Mouse (Mus musculus): Measurements from ENCODE around the gene Gm45213. TPM values are rescaled to one million over a fixed set of nuclear protein-coding genes. Genes with fewer than 3 reads are reported as not detected.
"Not testable (repeated sequence)": the region's sequence is repeated elsewhere in the genome, so short reads cannot be mapped to it uniquely, and the experiment has no call there.

Gene Gm45213
- total RNA-seq, 2 experiments from 2014 or later, result not detected

- DNase-seq (ENCODE audit: low spot score in 2 of 2), result no peak
Measured at GRCm38 (mm10) chr7:66048446-66049230, 5.2 kb downstream of the Gm45213 start.

- DNase-seq (ENCODE audit: low spot score in 2 of 2), result no peak
Measured at GRCm38 (mm10) chr7:66053946-66054483, 10.6 kb downstream of the Gm45213 start.

GRCm38 (mm10) chr7:66055356-66055755 lies 12.0 kb downstream of the Gm45213 start:
- DNase-seq (ENCODE audit: low spot score in 2 of 2), result not testable (repeated sequence)

DNA sequence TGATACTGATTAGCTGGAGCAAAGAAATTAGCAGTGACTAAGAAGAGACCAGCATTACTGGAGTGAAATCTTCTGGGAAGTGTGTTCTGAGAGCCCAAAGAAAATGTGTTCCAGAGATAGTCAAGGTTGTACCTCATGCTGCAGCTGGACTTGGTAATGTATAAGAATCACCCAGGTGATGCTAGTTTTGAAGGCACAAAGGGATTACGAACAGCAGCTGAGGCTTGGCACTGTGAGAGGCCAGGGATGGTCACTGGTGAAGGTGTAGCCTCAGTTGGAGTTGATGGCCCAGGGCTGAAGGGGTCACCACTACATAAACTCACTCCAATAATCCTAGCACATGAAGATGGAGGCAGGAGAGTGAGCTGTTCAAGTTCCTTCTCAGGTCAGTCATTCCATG lies 15.3 kb downstream of the Gm45213 start, which contains the start of gene Snrpa1:
Gene Snrpa1, plus strand, starts transcription at position 301 of the 400 bp plus-strand sequence.
- no peak for DNase-seq (ENCODE audit: low spot score in 2 of 2)

DNA sequence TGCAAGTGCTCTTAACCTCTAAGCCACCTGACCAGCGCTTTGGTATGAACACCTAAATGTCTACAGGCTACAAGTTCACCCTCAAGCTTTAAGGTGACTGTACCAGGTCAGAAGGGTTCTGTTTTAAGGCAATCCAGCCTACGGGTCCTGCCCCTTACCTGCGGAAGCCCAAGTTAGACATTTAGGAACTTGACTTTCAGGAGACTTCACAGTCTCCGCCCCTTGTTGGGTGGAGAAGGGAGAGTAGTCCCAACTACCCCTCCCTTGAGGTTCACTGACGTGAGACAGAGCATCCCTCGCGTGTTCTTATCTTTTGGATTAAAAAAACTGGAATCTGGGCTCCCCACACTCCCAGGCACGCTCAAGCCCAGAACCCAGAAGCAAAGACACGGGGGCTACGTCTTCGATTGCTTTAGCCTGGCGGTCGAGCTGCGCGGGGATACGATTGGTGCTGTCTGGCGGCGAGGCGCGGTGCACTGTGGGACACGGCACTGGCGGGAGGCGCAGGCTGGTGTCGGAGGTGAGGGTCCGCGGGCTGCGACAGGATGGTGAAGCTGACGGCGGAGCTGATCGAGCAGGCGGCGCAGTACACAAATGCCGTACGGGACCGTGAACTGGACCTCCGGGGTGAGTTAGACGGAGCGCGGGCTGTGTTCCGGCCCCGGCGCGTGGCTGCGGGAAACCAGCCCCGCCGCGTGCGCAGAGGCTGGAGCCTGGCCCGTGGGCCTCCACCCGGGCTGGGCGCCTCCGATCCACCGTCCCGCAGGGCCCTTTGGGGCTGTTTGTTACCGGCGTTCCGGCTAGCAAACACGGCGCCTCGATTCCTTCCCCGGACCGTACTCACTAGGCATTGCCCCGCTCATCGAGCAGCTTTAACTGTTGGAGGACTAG lies 16.9 kb downstream of the Gm45213 start:
- DNase-seq (ENCODE audit: low spot score in 2 of 2), result peak; percentile 87 to 94

DNA sequence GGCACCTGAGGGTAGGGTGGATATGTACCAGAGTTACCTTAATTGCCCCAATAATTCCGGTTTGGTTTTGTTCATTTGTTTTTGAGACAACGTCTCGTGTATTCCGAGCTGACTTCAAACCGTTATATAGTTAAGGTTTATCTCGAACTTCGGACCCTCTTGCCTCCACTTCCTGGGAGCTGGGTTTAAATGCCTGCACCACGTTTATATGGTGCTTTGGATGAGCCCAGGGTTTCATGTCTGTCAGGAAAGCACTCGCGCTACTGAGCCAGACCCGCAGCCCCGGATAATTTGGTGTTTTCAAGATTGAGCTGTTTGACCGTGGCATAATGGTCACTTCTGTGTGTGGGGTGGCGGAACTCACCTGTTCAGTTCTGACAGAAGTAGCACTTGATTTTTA lies 17.7 kb downstream of the Gm45213 start:
- no peak for DNase-seq (ENCODE audit: low spot score in 2 of 2)

DNA sequence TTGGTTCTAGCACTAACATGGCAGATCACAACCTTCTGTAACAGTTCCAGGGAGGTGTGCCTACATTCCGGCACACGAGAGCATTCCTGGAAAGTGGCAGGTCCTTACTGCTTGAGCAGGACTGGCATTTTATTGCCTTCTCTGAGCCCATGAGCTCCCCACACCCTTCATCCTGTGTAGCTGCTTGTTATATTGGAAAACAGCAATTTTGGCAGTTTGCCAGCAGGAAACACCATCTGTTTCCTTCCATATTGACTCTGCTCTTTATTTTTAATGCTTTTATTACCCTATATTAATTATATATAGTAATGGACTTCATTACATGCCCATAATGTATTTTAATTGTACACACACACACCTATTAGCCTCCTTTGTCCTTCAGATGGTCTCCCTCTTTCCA lies 33.0 kb downstream of the Gm45213 start:
- DNase-seq (ENCODE audit: low spot score in 2 of 2), result peak in 1 of 2 experiments; percentile 32

DNA sequence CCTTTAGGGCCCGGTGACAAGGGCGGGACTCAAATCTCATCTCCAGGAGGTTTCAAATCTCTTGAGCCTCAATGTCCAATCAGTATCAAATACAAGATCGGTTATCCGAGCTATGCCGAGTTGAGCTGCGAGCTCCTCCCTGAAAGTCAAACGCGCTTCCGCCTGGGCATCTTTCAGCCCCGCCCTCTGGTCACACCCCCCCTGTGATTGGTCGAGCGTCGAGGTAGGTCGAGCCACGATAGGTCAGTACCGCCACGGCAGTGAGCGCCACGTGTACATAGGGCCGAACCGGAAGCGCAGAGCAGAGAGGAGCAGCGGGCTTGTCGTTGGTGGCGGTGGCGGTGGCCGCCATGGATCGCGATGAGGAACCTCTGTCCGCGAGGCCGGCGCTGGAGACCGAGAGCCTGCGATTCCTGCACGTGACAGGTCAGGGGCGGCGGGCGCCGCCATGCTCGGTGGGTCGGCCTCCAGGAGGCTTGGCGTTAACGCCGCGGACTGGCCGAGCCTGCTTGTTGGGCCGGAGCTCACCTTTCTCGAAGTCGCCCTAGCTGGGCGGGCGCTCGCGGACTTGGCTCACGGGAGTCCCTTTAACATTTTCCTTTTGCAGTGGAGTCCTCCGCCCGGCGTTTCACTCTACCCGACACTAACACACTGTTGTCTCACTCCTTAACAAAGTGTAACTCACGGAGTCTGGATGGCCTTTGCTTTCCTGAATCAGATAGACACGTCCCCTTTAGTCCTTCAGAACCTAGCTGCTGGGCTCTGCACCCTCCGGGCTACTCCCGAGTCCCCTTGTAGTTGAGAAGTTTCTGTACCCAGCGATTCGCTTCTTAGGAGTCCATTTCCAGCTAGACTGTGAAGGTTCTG lies 36.2 kb downstream of the Gm45213 start, which contains the start of gene Selenos:
Gene Selenos, plus strand, starts transcription at position 286 of the 867 bp plus-strand sequence.
- peak; percentile 94 to 95 for DNase-seq (ENCODE audit: low spot score in 2 of 2)

DNA sequence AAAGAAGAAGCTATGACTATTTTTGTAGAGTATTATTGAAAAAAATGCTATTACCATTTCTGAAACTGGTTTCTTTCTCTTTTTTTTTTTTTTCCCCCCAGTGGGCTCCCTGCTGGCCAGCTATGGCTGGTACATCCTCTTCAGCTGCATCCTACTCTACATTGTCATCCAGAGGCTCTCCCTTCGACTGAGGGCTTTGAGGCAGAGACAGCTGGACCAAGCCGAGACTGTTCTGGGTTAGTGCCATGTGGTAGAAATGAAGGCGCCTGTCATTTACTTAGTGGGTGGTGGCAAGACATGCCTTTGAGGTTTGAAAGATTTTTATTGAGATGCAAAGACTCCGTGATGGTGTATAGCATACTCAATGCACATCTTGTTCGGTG lies 36.8 kb downstream of the Gm45213 start:
- DNase-seq (ENCODE audit: low spot score in 2 of 2), result no peak

DNA sequence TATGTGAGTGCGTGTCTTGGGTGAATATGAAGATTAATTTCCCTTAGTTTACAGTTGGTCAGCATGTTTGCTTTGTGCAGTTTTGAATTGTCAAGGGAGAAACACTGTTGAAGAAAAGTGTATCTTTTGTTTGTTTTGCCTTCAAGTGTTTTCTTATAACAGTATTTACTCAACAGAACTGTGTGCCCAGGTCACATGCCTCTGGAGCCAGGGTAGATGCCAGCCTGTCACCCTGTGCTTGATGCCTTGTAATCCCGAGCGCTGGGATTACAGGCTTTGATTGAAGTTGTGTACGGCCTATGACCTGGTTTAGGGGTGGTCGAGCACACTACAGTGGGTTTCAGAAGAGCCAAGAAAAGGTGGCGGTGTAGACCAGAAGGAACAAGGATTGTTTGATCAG lies 40.4 kb downstream of the Gm45213 start:
- DNase-seq (ENCODE audit: low spot score in 2 of 2), result no peak

GRCm38 (mm10) chr7:66084546-66084945 lies 41.1 kb downstream of the Gm45213 start:
- DNase-seq (ENCODE audit: low spot score in 2 of 2), result no peak

DNA sequence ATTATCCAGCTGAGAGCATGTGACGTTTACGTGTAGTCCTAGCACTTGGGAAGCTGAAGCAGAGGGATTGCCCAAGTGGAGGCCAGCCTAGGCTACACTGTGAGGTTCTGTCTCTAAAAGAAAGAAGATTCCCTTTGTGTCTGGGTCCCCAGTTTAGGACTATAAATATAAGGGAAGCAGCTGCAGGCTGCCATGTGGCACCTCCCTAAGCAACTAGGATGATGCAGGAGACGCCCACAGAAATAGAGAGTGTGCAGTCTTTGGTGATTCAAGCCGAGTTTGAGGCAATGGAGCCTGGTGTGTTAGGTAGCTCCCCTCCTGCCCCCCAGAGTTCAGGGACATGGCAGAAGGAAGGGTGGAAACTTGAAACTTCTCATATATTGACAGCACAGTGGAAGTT lies 44.2 kb downstream of the Gm45213 start:
- DNase-seq (ENCODE audit: low spot score in 2 of 2), result no peak

DNA sequence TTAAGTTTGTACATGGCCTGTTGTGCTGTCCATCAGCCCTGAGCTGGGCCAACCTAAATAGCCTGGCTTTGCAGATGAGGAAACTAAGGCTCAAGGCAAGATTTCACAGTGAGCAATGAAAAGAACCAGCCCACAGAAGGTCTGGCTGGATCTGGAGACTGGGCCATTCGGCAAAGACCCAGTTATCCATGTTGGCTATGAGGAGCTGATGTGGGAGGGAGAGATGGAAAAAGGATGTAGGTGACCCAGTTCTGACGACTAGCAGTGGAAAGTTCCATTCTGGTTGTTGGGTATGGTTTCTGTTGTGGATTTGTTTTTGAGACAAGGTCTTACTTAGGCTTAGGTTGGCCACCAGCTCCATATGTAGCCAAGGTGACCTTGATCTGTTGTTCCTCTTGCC lies 44.7 kb downstream of the Gm45213 start:
- DNase-seq (ENCODE audit: low spot score in 2 of 2), result no peak

GRCm38 (mm10) chr7:66090676-66091190 lies 47.3 kb downstream of the Gm45213 start:
- DNase-seq (ENCODE audit: low spot score in 2 of 2), result no peak

GRCm38 (mm10) chr7:66091553-66091952 lies 48.2 kb downstream of the Gm45213 start:
- no peak for DNase-seq (ENCODE audit: low spot score in 2 of 2)

- no peak for DNase-seq (ENCODE audit: low spot score in 2 of 2)
Measured at GRCm38 (mm10) chr7:66092656-66093055, 49.3 kb downstream of the Gm45213 start.

- no peak for DNase-seq (ENCODE audit: low spot score in 2 of 2)
Measured at GRCm38 (mm10) chr7:66094141-66094540, 50.7 kb downstream of the Gm45213 start.

GRCm38 (mm10) chr7:66098803-66099202 lies 55.4 kb downstream of the Gm45213 start:
- DNase-seq (ENCODE audit: low spot score in 2 of 2), result no peak

GRCm38 (mm10) chr7:66101866-66102265 lies 58.5 kb downstream of the Gm45213 start:
- DNase-seq (ENCODE audit: low spot score in 2 of 2), result no peak

GRCm38 (mm10) chr7:66104531-66104930 lies 61.1 kb downstream of the Gm45213 start:
- no peak for DNase-seq (ENCODE audit: low spot score in 2 of 2)

DNA sequence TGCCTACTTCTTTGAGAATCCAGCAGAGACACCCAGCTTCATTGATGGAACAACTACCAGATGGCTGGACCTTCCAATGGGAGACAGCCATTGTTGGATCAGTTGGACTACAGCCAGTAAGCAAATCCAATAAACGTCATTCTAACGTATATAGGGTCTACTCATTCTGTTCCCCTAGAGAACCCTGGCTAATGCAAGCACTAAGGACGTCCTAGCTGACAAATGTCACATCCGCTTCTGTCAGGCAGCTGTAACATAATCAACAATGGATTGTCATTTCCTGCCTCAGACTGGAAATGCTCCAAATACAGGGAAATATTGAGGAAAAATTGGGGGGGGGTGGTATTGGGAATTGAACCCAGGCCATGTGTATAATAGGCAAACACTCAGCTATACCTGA lies 62.4 kb downstream of the Gm45213 start:
- DNase-seq (ENCODE audit: low spot score in 2 of 2), result no peak

All from layer of hippocampus, postnatal 10 days (tissue).